Mouse (Mus musculus) ES-Bruce4 (cell line): ENCODE measurements around the gene Tbl3.

ENCODE experiments used
- CTCF ChIP-seq: IDR thresholded peaks from one replicate; pipeline ENCODE4 v1.8.1; 2011; ENCODE audit warnings: low read depth, low read length
- EP300 ChIP-seq: IDR thresholded peaks from 2 replicates; pipeline ENCODE4 v1.6.1; 2011; ENCODE audit warnings: low read depth, low read length; ENCODE audit not compliant: insufficient read depth

DNA sequence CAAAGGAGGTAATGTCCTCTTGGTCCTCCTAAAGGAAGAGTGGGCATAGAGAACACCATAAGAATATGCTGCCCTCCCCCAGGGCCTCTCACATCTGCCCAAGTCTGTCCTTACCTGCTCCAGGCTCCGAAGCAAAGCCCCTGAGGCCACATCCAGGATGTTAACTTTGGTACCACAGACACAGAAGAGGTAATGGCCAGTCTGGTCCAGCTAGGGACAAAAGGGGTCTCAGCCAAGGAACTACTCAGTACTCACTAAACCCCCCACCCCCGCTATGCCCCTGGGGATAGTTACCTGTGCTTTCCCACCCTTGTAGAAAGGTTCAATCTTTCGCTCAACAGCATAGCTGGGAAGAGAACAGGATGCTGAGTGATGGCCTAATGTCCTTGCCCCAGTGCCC lies 1.6 kb downstream of the Tbl3 start:
- no peak for TF ChIP-seq EP300
- no peak for TF ChIP-seq CTCF
